Mouse (Mus musculus) kidney, embryonic 16.5 days (tissue): ENCODE results near the gene Wdr20. TPM values are rescaled to one million over a fixed set of nuclear protein-coding genes. Genes with fewer than 3 reads are reported as not detected.
A peak's percentile ranks its signal among the peaks of the same experiment; 100 is the strongest.
"Not testable (repeated sequence)": the region's sequence is repeated elsewhere in the genome, so short reads cannot be mapped to it uniquely, and the experiment has no call there.

Experiments
- ATAC-seq: fragments of 200-750 bp; cut with Nextera tagmentation; 2 replicates; pipeline ENCODE4 v1.8.0; 2017; ENCODE audit warnings: moderate TSS enrichment; ENCODE audit not compliant: low FRiP score, low TSS enrichment
- H3K27ac ChIP-seq: fragments of 300-500 bp; sonication (generic); 2 replicates; pipeline ENCODE4 v1.5.1; 2014; ENCODE audit warnings: low read length
- H3K27me3 ChIP-seq: fragments of 300-500 bp; sonication (generic); 2 replicates; pipeline ENCODE4 v1.6.1; 2014; ENCODE audit warnings: low read length, control low read depth, mixed read lengths; ENCODE audit not compliant: insufficient read depth
- H3K36me3 ChIP-seq: fragments of 300-500 bp; sonication (generic); 2 replicates; pipeline ENCODE4 v1.6.1; 2014; ENCODE audit warnings: low read length, control low read depth, mixed read lengths; ENCODE audit not compliant: insufficient read depth
- H3K4me1 ChIP-seq: fragments of 300-500 bp; sonication (generic); 2 replicates; pipeline ENCODE4 v1.6.1; 2014; ENCODE audit warnings: low read length, control low read depth, mixed read lengths; ENCODE audit not compliant: insufficient read depth
- H3K4me2 ChIP-seq: fragments of 300-500 bp; sonication (generic); replicated peaks from 2 replicates; pipeline ENCODE4 v1.6.1; 2014; ENCODE audit warnings: low read depth, low read length
- H3K4me3 ChIP-seq: fragments of 300-500 bp; sonication (generic); 2 replicates; pipeline ENCODE4 v1.5.1; 2014; ENCODE audit warnings: mild to moderate bottlenecking, low read length
- H3K9ac ChIP-seq: fragments of 300-500 bp; sonication (generic); replicated peaks from 2 replicates; pipeline ENCODE4 v1.6.1; 2014; ENCODE audit warnings: low read length
- H3K9me3 ChIP-seq: fragments of 300-500 bp; sonication (generic); 2 replicates; pipeline ENCODE4 v1.6.1; 2016; ENCODE audit warnings: low read length, control low read depth
- WGBS: fragments of 180-500 bp; shearing (Covaris S2); extraction: QIAGEN DNeasy Blood & Tissue Kit; methylation state at CpG from one replicate; pipeline ENCODE4 v1.1.7; 2014; 5-methylcytosine and 5-hydroxymethylcytosine counted together
- polyA plus RNA-seq: library from polyadenylated mRNA; unstranded; fragments of >200 nt; fragmentation: Nextera tagmentation; extraction: Ambion mirVana; gene quantifications from 2 replicates; pipeline ENCODE4 v1.2.1, GENCODE M21; 2015

The Wdr20 gene
- polyA plus RNA-seq: 24.8 and 26.5 TPM in 2 replicates

DNA sequence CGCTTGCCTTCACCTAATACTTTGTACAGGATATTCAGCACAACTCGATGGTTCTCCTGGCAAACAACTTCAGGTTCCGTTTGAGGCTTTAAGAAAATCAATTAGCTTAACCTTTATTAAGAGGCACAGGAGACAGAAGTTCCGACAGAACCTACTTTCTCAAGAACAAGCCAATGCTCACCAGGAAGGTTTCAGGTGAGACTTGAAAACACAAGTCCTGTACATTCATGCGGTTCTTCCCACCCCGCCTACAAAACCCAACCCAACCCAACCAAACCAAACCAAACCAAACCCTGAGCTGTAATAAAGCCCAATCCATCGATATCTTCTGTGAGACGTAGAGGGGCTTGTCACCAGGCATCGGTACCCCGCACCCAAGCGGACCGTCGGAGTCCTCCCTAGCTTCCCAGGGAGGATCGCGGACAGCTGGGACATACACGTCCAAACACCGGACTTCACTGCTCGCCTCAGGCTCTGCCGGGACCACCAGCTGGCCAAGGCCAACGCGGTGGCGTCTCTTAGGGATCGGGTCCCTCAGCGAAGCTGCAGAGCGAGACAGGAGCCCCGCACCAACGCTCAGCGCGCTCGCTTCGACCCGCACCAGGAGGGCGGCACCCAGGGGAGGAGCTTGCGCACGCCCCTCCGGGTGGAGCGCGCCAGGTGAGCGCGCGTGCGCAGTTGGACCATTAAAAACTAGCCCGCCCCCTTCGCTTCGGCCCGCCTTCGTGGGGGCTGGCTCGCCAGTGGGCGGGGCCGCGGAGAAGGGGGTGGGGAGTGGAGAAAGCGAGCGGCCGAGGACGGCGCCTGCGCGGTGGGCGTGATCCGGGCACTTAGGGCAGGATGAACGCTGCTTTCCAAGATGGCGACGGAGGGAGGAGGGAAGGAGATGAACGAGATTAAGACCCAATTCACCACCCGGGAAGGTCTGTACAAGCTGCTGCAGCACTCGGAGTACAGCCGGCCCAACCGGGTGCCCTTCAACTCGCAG is at the start of gene Wdr20:
TSS of gene Wdr20 (plus strand) at position 775 of the 988 bp plus-strand sequence.
- ATAC-seq: peak; percentile 97
- H3K4me2 ChIP-seq: peak within 1 kb of the TSS; percentile 87
- peak within 1 kb of the TSS; percentile 100 for H3K4me3 ChIP-seq
- no peaks in the 10 kb centered on the region for H3K9me3 ChIP-seq
- peak within 1 kb of the TSS; percentile 97 for H3K9ac ChIP-seq
- H3K36me3 ChIP-seq: no peaks in the 10 kb centered on the region
- H3K4me1 ChIP-seq: peaks cover 20% of the 10 kb centered on the region
- WGBS: under 1% methylated on average over 67 of the region's 69 CpGs
- H3K27me3 ChIP-seq: no peaks in the 10 kb centered on the region
- peak within 1 kb of the TSS; percentile 93 for H3K27ac ChIP-seq

DNA sequence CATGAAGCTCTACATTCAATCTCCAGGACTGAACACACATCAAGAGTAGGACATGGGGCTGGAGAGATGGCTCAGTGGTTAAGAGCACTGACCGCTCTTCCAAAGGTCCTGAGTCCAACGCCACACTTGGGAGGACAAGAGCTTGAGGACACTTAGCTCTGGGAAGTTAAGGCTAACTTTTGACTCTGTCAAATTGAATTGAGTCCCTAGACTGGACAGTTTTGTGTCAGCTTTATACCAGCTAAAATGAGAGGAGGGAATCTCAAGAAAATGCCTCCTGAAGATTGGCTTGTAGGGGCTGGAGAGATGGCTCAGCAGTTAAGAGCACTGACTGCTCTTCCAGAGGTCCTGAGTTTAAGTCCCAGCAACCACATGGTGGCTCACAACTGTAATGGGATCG is 48.8 kb upstream of the Wdr20 start:
- not testable (repeated sequence) for H3K27ac ChIP-seq, ATAC-seq, H3K9ac ChIP-seq, H3K9me3 ChIP-seq, H3K4me1 ChIP-seq, H3K4me3 ChIP-seq, H3K27me3 ChIP-seq, H3K4me2 ChIP-seq
- peaks cover 43% of the 10 kb centered on the region for H3K36me3 ChIP-seq
- 92% methylated on average over 3 of the region's 3 CpGs for WGBS

DNA sequence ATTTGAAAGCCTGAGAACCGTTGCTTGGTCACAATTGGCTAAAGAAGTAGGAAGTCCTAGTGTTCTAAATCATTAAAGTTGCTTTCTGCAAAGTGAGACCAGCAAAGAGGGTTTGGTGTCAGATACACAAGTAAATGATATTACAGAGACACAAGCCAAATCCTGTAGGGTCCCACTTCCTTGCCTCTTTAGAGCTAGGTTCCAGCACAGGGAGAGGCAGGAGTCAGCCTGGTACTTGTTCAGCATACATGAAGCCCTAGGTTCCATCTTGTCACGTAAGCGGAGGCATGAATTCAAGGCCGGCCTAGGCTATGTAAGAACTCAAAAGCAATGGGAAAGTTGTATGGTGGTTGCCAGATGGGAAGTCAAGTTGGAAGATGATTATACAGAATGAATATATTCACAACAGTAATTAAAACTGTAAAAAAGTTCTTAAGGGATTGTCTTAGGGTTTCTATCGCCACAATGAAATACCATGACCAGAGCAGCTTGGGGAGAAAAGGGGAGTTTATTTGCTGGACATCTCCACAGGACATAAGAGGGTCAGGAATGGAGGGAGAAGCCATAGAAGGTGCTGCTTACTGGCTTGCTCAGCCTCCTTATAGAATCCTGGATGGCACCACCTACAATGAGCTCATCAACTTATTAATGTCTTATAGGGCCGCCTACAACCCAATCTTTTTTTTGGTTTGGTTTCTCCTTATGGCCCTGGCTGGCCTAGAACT is 47.7 kb upstream of the Wdr20 start:
- Histone ChIP-seq H3K36me3 (peaks cover 50% of the 10 kb centered on the region), H3K4me3 (no peak overlapping the region), H3K27ac (no peak overlapping the region), H3K4me2 (no peak overlapping the region), H3K9me3 (no peaks in the 10 kb centered on the region), H3K9ac (no peak overlapping the region), H3K4me1 (peaks cover 9% of the 10 kb centered on the region), H3K27me3 (no peaks in the 10 kb centered on the region)
- 93% methylated on average over 6 of the region's 6 CpGs for WGBS
- ATAC-seq: no peak

DNA sequence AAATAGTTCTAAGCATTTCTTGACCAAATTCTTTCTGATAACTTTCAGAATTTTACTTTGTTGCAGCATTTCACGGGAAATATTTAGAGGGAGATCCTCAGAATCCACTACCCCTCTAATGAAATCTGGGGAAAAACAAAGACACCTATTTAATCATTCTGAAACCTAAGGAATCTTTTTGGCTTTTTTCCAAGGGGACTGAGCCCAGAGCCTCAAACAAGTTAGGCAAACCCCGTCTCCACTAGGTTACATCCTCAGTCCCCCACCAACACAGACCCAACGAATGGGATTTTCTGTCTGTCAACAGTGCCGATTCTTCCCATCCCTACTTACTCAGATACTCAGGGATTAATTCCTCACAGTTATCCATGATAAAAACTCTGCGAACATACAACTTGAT is 44.4 kb upstream of the Wdr20 start:
- H3K9ac ChIP-seq, H3K27me3 ChIP-seq, H3K9me3 ChIP-seq, H3K27ac ChIP-seq, H3K4me2 ChIP-seq, H3K4me3 ChIP-seq, ATAC-seq: not testable (repeated sequence)
- peaks cover 12% of the 10 kb centered on the region for H3K4me1 ChIP-seq
- WGBS: 82% methylated on average over 5 of the region's 5 CpGs
- peaks cover 41% of the 10 kb centered on the region for H3K36me3 ChIP-seq

DNA sequence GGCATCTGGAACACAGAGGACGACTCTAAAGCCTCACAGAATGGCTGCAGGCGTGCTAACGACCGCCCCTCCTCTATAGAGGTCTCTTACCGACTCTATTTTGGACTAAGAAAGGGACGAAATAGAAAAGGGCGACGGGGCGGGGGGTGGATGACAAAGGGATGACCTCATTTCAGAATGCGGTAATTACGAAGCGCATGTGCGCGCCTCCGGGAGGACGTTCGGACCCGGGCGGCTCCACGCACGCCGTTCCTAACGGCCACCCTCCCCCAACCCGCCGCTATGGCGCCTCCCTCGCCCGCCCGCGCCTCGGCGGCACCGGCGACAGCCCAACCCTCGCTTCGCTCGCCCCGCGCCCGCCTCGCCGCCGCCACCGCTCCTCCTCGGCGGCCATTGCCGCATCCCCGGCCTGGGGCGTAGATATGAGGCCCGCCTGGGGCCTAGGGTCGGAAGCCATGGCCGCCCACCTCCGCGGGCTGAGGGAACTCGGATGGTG is 42.0 kb upstream of the Wdr20 start:
- peak overlapping the region; percentile 92 for H3K27ac ChIP-seq
- 0% methylated on average over 48 of the region's 55 CpGs for WGBS
- no peaks in the 10 kb centered on the region for H3K27me3 ChIP-seq
- peak; percentile 69 for ATAC-seq
- peak overlapping the region; percentile 84 for H3K4me2 ChIP-seq
- H3K9ac ChIP-seq: peak overlapping the region; percentile 99
- peaks cover 24% of the 10 kb centered on the region for H3K36me3 ChIP-seq
- peak overlapping the region; percentile 100 for H3K4me3 ChIP-seq
- peaks cover 16% of the 10 kb centered on the region for H3K4me1 ChIP-seq
- H3K9me3 ChIP-seq: no peaks in the 10 kb centered on the region

DNA sequence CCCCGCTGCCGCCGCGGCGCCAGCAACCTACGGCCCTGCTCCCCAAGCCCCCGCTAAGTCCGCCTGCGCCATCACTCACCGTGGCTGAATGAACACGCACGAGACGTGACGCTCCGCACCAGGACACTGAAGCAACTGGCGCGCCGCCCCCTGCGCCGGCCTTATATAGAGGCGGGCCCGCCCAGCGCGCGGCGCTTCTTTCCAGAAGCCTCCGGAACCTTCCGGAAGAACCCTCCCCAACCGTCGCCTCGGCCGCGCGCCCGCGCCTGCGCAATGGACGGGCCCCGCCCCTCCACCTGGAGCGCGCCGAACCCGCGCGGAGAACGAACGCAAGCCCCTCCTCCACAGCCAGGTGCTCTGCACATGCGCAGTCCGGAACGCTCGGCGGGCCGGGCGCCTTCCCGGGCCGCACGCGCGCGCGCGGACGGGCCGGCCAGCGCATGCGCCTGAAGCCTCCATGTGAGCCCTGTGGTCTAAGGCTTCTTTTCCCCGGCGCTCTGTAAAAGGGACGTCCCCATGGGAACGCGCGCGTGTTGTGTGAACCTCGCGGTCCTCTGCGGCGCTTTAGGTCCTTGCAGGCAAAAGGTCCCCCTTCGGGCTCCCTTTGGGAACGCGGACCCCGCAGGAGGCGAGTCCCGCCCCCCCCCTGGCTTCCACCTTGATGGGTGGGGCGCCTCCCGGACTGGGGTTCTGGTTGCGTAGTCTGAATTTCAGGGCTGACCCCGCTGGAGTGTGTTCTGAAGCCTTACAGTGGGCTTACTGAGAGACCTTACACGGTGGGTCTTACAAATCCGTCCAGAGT is 41.4 kb upstream of the Wdr20 start:
- Histone ChIP-seq H3K9me3 (no peaks in the 10 kb centered on the region), H3K4me3 (peak overlapping the region; percentile 100), H3K4me2 (peak overlapping the region; percentile 84), H3K9ac (peak overlapping the region; percentile 99), H3K27me3 (no peaks in the 10 kb centered on the region), H3K27ac (peak overlapping the region; percentile 92), H3K36me3 (peaks cover 22% of the 10 kb centered on the region), H3K4me1 (peaks cover 16% of the 10 kb centered on the region)
- under 1% methylated on average over 88 of the region's 89 CpGs for WGBS
- peak; percentile 96 for ATAC-seq

DNA sequence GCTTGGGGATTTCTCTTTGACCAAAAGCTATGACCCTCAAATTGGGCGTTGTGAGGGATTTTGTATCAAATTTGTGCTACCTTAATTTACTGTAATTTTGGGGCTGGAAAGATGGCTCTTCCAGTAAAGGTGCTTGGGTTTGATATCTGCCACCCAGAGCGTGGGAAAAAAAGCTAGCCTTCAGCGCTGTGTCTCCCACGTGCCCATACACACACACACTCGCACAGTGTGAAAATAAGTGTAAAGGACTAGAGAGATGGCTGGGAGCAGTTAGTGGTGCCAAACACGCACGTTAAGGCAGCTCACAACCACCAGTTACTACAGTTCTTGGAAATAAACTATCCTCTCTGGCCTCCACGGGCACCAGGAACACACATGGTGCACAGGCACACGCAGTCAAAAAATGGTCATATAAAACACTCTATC is 40.8 kb upstream of the Wdr20 start:
- WGBS: 42% methylated on average over 9 of the region's 9 CpGs
- ATAC-seq: no peak
- H3K4me3 ChIP-seq: peak overlapping the region; percentile 100
- H3K4me1 ChIP-seq: peaks cover 16% of the 10 kb centered on the region
- H3K4me2 ChIP-seq: peak overlapping the region; percentile 84
- H3K27me3 ChIP-seq: no peaks in the 10 kb centered on the region
- peaks cover 16% of the 10 kb centered on the region for H3K36me3 ChIP-seq
- peak overlapping the region; percentile 93 for H3K9ac ChIP-seq
- H3K27ac ChIP-seq: peak overlapping the region; percentile 86
- no peaks in the 10 kb centered on the region for H3K9me3 ChIP-seq

DNA sequence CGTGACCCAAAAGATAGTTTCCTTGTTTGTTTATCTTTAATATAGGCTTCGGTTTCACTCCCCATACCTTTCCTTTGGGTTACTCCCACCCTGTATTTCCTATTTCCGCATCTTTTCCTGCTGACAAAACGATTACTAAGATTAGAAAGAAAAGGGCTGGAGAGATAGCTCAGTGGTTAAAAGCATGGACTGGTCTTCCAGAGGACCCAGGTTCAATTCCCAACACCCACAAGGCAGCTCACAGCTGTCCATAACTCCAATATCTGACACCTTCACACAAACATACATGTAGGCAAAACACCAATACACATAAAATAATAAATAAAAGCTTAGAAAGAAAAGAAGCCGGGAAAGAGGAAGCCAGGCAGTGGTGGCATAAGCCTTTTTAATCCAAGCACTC is 40.3 kb upstream of the Wdr20 start:
- Histone ChIP-seq H3K27me3 (no peaks in the 10 kb centered on the region), H3K4me3 (no peak overlapping the region), H3K4me2 (no peak overlapping the region), H3K36me3 (peaks cover 16% of the 10 kb centered on the region), H3K27ac (no peak overlapping the region), H3K9me3 (no peaks in the 10 kb centered on the region), H3K4me1 (peaks cover 16% of the 10 kb centered on the region), H3K9ac (no peak overlapping the region)
- 74% methylated on average over 5 of the region's 5 CpGs for WGBS
- no peak for ATAC-seq

DNA sequence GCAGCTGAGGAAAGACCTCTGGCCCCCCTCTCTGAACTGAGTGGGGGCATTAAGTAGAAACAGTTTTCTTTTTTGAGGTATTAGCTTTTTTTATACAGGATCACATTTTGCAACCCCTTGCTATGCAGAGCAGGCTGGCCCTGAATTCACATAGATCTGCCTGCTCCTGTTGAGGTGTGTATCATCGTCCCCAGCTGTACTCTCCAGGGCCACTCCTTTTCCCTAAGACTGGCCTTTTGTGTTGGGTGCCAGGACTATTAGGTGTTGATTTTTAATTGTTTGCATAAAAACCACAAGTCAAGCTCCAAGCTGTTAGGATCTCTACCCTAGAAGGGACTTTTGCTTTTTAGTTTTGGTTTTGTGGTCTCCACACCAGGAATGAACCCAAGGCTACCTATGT is 39.7 kb upstream of the Wdr20 start:
- Histone ChIP-seq H3K27ac (no peak overlapping the region), H3K36me3 (peaks cover 10% of the 10 kb centered on the region), H3K4me2 (no peak overlapping the region), H3K9ac (no peak overlapping the region), H3K4me3 (no peak overlapping the region), H3K27me3 (no peaks in the 10 kb centered on the region), H3K4me1 (peaks cover 16% of the 10 kb centered on the region), H3K9me3 (no peaks in the 10 kb centered on the region)
- no peak for ATAC-seq
- WGBS: 86% methylated on average over 1 of the region's 1 CpGs
